Comparison of ENCODE assay signal across 8 mouse cellular contexts in genomic region chrX:74283092-74283437, GRCm38 (mm10). TPM values are rescaled to one million over a fixed set of nuclear protein-coding genes. Genes with fewer than 3 reads are reported as not detected.
DNase-seq lines count a peak whose midpoint lies in the region; ATAC-seq lines count a peak whose summit lies in the region.

No protein-coding gene starts in this region.

- DNase-seq in kidney, adult 18-20 months = no peak
- DNase-seq in embryonic facial prominence, embryonic 10.5 days (ENCODE audit: low spot score) = no peak
- no peak for DNase-seq in hindbrain, embryonic 14.5 days (ENCODE audit: low spot score)
- no peak for DNase-seq in midbrain, embryonic 14.5 days
- DNase-seq in ovary, adult 18-20 months (ENCODE audit: low spot score) = no peak
- DNase-seq in cerebellum, postnatal 4 days (ENCODE audit: low spot score in 2 of 2) = no peak
- no peak for DNase-seq in layer of hippocampus, postnatal 36 days

- 47% methylated on average over 5 of the region's 5 CpGs for WGBS in kidney, embryonic 15.5 days
- WGBS in embryonic facial prominence, embryonic 10.5 days = 33% methylated on average over 5 of the region's 5 CpGs
- 42% methylated on average over 5 of the region's 5 CpGs for WGBS in hindbrain, embryonic 14.5 days
- WGBS in midbrain, embryonic 14.5 days = 48% methylated on average over 5 of the region's 5 CpGs

- peaks cover 15% of the 10 kb centered on the region for H3K4me1 ChIP-seq in kidney, embryonic 15.5 days
- H3K4me1 ChIP-seq in embryonic facial prominence, embryonic 10.5 days = peaks cover 16% of the 10 kb centered on the region
- peaks cover 6% of the 10 kb centered on the region; the same call in 1 of the 2 replicates for H3K4me1 ChIP-seq in hindbrain, embryonic 14.5 days (replicated peaks; ENCODE audit: control insufficient read depth, insufficient read depth, low read length)
- H3K4me1 ChIP-seq in midbrain, embryonic 14.5 days (ENCODE audit: control insufficient read depth, insufficient read depth, low read length) = peaks cover 6% of the 10 kb centered on the region; the same call in 1 of the 2 replicates

- peak overlapping the region; percentile 64 for H3K9ac ChIP-seq in kidney, embryonic 15.5 days
- H3K9ac ChIP-seq in hindbrain, embryonic 14.5 days = peak overlapping the region; percentile 76
- H3K9ac ChIP-seq in midbrain, embryonic 14.5 days (replicated peaks; ENCODE audit: low read length) = peak overlapping the region; percentile 62

- no peaks in the 10 kb centered on the region for H3K36me3 ChIP-seq in kidney, embryonic 15.5 days
- H3K36me3 ChIP-seq in embryonic facial prominence, embryonic 10.5 days (replicated peaks) = peaks cover 7% of the 10 kb centered on the region; the same call in 1 of the 2 replicates
- no peaks in the 10 kb centered on the region for H3K36me3 ChIP-seq in hindbrain, embryonic 14.5 days (replicated peaks; ENCODE audit: control insufficient read depth, insufficient read depth)
- no peaks in the 10 kb centered on the region for H3K36me3 ChIP-seq in midbrain, embryonic 14.5 days (ENCODE audit: control insufficient read depth, insufficient read depth, low read length)

- no peak; the same call in 1 of the 2 replicates for ATAC-seq in kidney, embryonic 15.5 days (replicated peaks; ENCODE audit: low FRiP score)
- peak; percentile 42 for ATAC-seq in hindbrain, embryonic 14.5 days (ENCODE audit: low FRiP score)
- ATAC-seq in midbrain, embryonic 14.5 days (ENCODE audit: low FRiP score, low TSS enrichment) = 0 out of 2 replicates have a peak, but pooled peaks have one; percentile 29

- peak overlapping the region; percentile 88 for H3K27ac ChIP-seq in kidney, embryonic 15.5 days
- H3K27ac ChIP-seq in embryonic facial prominence, embryonic 10.5 days (replicated peaks) = peak overlapping the region; percentile 86
- peak overlapping the region; percentile 86 for H3K27ac ChIP-seq in hindbrain, embryonic 14.5 days
- H3K27ac ChIP-seq in midbrain, embryonic 14.5 days (replicated peaks; ENCODE audit: low read depth, low read length) = peak overlapping the region; percentile 84

- peak overlapping the region; percentile 62 for H3K4me3 ChIP-seq in kidney, embryonic 15.5 days (replicated peaks)
- H3K4me3 ChIP-seq in embryonic facial prominence, embryonic 10.5 days = peak overlapping the region; percentile 73
- H3K4me3 ChIP-seq in hindbrain, embryonic 14.5 days (replicated peaks; ENCODE audit: low read length) = peak overlapping the region; percentile 59
- peak overlapping the region; percentile 51 for H3K4me3 ChIP-seq in midbrain, embryonic 14.5 days (replicated peaks; ENCODE audit: low read depth, low read length)

- no peaks in the 10 kb centered on the region for H3K9me3 ChIP-seq in kidney, embryonic 15.5 days (replicated peaks)
- no peaks in the 10 kb centered on the region for H3K9me3 ChIP-seq in embryonic facial prominence, embryonic 10.5 days
- H3K9me3 ChIP-seq in hindbrain, embryonic 14.5 days (ENCODE audit: control insufficient read depth, low read length) = no peaks in the 10 kb centered on the region
- no peaks in the 10 kb centered on the region for H3K9me3 ChIP-seq in midbrain, embryonic 14.5 days (ENCODE audit: control insufficient read depth, low read length)

- H3K27me3 ChIP-seq in kidney, embryonic 15.5 days = no peaks in the 10 kb centered on the region
- H3K27me3 ChIP-seq in embryonic facial prominence, embryonic 10.5 days (replicated peaks; ENCODE audit: low read depth, poor library complexity, severe bottlenecking) = no peaks in the 10 kb centered on the region; the same call in 1 of the 2 replicates
- no peaks in the 10 kb centered on the region for H3K27me3 ChIP-seq in hindbrain, embryonic 14.5 days (ENCODE audit: control insufficient read depth, insufficient read depth, low read length)
- no peaks in the 10 kb centered on the region for H3K27me3 ChIP-seq in midbrain, embryonic 14.5 days (ENCODE audit: control insufficient read depth, insufficient read depth, low read length)

- peak overlapping the region; percentile 70 for H3K4me2 ChIP-seq in kidney, embryonic 15.5 days
- H3K4me2 ChIP-seq in hindbrain, embryonic 14.5 days (replicated peaks) = peak overlapping the region; percentile 65
- peak overlapping the region; percentile 68 for H3K4me2 ChIP-seq in midbrain, embryonic 14.5 days (ENCODE audit: low read length)

RNA-seq across cellular contexts. Expression of gene Dnase1l1, which starts 0.9 kb away (rescaled TPM):
- 12.8 and 13.0 TPM in 2 replicates for polyA plus RNA-seq in kidney, embryonic 15.5 days (2015; fragmentation: Nextera tagmentation; extraction: Ambion mirVana)
- polyA plus RNA-seq in embryonic facial prominence, embryonic 10.5 days (2016; fragmentation: Nextera tagmentation; extraction: Ambion mirVana) = 4.2 and 4.7 TPM in 2 replicates
- polyA plus RNA-seq in hindbrain, embryonic 14.5 days (2014; fragmentation: Nextera tagmentation; extraction: Ambion mirVana) = 3.0 and 3.6 TPM in 2 replicates
- polyA plus RNA-seq in midbrain, embryonic 14.5 days (2014; fragmentation: Nextera tagmentation; extraction: Ambion mirVana) = 1.8 and 3.8 TPM in 2 replicates
- total RNA-seq in layer of hippocampus, postnatal 36 days (2021) = 1 to 10 TPM; 2.1 to 2.7 TPM

RNA-seq across cellular contexts. Expression of gene Taz, which starts 1.4 kb away (rescaled TPM):
- 88.2 and 91.1 TPM in 2 replicates for polyA plus RNA-seq in kidney, embryonic 15.5 days (2015; fragmentation: Nextera tagmentation; extraction: Ambion mirVana)
- 68.8 and 70.4 TPM in 2 replicates for polyA plus RNA-seq in embryonic facial prominence, embryonic 10.5 days (2016; fragmentation: Nextera tagmentation; extraction: Ambion mirVana)
- 48.4 and 56.5 TPM in 2 replicates for polyA plus RNA-seq in hindbrain, embryonic 14.5 days (2014; fragmentation: Nextera tagmentation; extraction: Ambion mirVana)
- 64.9 and 76.8 TPM in 2 replicates for polyA plus RNA-seq in midbrain, embryonic 14.5 days (2014; fragmentation: Nextera tagmentation; extraction: Ambion mirVana)
- 10 to 100 TPM; 64.5 to 65.9 TPM for total RNA-seq in layer of hippocampus, postnatal 36 days (2021)

RNA-seq across cellular contexts. Expression of gene Rpl10, which starts 12.5 kb away (rescaled TPM):
- polyA plus RNA-seq in kidney, embryonic 15.5 days (2015; fragmentation: Nextera tagmentation; extraction: Ambion mirVana) = 796 and 801 TPM in 2 replicates
- polyA plus RNA-seq in embryonic facial prominence, embryonic 10.5 days (2016; fragmentation: Nextera tagmentation; extraction: Ambion mirVana) = 846 and 850 TPM in 2 replicates
- polyA plus RNA-seq in hindbrain, embryonic 14.5 days (2014; fragmentation: Nextera tagmentation; extraction: Ambion mirVana) = 484 and 540 TPM in 2 replicates
- 527 and 538 TPM in 2 replicates for polyA plus RNA-seq in midbrain, embryonic 14.5 days (2014; fragmentation: Nextera tagmentation; extraction: Ambion mirVana)
- total RNA-seq in layer of hippocampus, postnatal 36 days (2021) = 100 to 1,000 TPM; 191 to 202 TPM

RNA-seq across cellular contexts. Expression of gene Atp6ap1, which starts 13.8 kb away (rescaled TPM):
- polyA plus RNA-seq in kidney, embryonic 15.5 days (2015; fragmentation: Nextera tagmentation; extraction: Ambion mirVana) = 137 TPM in 2 replicates
- polyA plus RNA-seq in embryonic facial prominence, embryonic 10.5 days (2016; fragmentation: Nextera tagmentation; extraction: Ambion mirVana) = 86.4 and 91.5 TPM in 2 replicates
- polyA plus RNA-seq in hindbrain, embryonic 14.5 days (2014; fragmentation: Nextera tagmentation; extraction: Ambion mirVana) = 248 and 297 TPM in 2 replicates
- polyA plus RNA-seq in midbrain, embryonic 14.5 days (2014; fragmentation: Nextera tagmentation; extraction: Ambion mirVana) = 220 and 235 TPM in 2 replicates
- total RNA-seq in layer of hippocampus, postnatal 36 days (2021) = 100 to 1,000 TPM; 320 to 335 TPM

RNA-seq across cellular contexts. Expression of gene Gdi1, which starts 21.7 kb away (rescaled TPM):
- polyA plus RNA-seq in kidney, embryonic 15.5 days (2015; fragmentation: Nextera tagmentation; extraction: Ambion mirVana) = 191 and 221 TPM in 2 replicates
- polyA plus RNA-seq in embryonic facial prominence, embryonic 10.5 days (2016; fragmentation: Nextera tagmentation; extraction: Ambion mirVana) = 231 and 251 TPM in 2 replicates
- polyA plus RNA-seq in hindbrain, embryonic 14.5 days (2014; fragmentation: Nextera tagmentation; extraction: Ambion mirVana) = 781 and 862 TPM in 2 replicates
- 615 and 857 TPM in 2 replicates for polyA plus RNA-seq in midbrain, embryonic 14.5 days (2014; fragmentation: Nextera tagmentation; extraction: Ambion mirVana)
- total RNA-seq in layer of hippocampus, postnatal 36 days (2021) = 100 to 1,000 TPM; 582 to 603 TPM
